Mouse (Mus musculus) bone marrow macrophage, adult 2 months (primary cell): ENCODE results near the gene Fmn2. TPM values are rescaled to one million over a fixed set of nuclear protein-coding genes. Genes with fewer than 3 reads are reported as not detected.

Experiments
- H3K27ac ChIP-seq: 2 replicates; pipeline ENCODE4 v1.5.1; 2012; ENCODE audit warnings: low read depth, low read length; ENCODE audit not compliant: insufficient read depth
- H3K4me1 ChIP-seq: 2 replicates; pipeline ENCODE4 v1.6.1; 2012; ENCODE audit warnings: low read length; ENCODE audit not compliant: control insufficient read depth, insufficient read depth
- H3K4me3 ChIP-seq: 2 replicates; pipeline ENCODE4 v1.5.1; 2012; ENCODE audit warnings: mild to moderate bottlenecking, low read length, moderate library complexity; ENCODE audit not compliant: insufficient read depth
- CTCF ChIP-seq: IDR thresholded peaks from 2 replicates; pipeline ENCODE4 v1.5.1; 2012; ENCODE audit warnings: low read depth, mild to moderate bottlenecking, low read length, moderate library complexity
- POLR2A ChIP-seq: IDR thresholded peaks from 2 replicates; pipeline ENCODE4 v1.6.1; 2012; ENCODE audit warnings: mild to moderate bottlenecking, low read depth, low read length, borderline replicate concordance
- polyA plus RNA-seq: library from polyadenylated mRNA; stranded (reverse); fragments of >200 nt; gene quantifications from 2 replicates; pipeline ENCODE4 v1.2.4, GENCODE M21; 2012; ENCODE audit not compliant: missing spikeins, insufficient read depth, insufficient read length

Gene Fmn2
- polyA plus RNA-seq, 1 experiment, result not detected

- TF ChIP-seq POLR2A (no peak), CTCF (no peak)
- no peak overlapping the region for H3K27ac ChIP-seq
- H3K4me3 ChIP-seq, result no peak overlapping the region
- H3K4me1 ChIP-seq, result no peaks in the 10 kb centered on the region
These were observed 249.4 kb downstream of the Fmn2 start for GRCm38 (mm10) chr1:174750893-174751461.

- no peaks in the 10 kb centered on the region for H3K4me1 ChIP-seq
- TF ChIP-seq CTCF, result no peak
- no peak overlapping the region for H3K4me3 ChIP-seq
- H3K27ac ChIP-seq, result no peak overlapping the region
These were observed 257.7 kb downstream of the Fmn2 start for GRCm38 (mm10) chr1:174759354-174759753.

- TF ChIP-seq POLR2A (no peak), CTCF (no peak)
- Histone ChIP-seq H3K4me3 (no peak overlapping the region), H3K4me1 (no peaks in the 10 kb centered on the region), H3K27ac (no peak overlapping the region)
These were observed 264.1 kb downstream of the Fmn2 start for GRCm38 (mm10) chr1:174765757-174766156.

- no peak overlapping the region for H3K27ac ChIP-seq
- no peak for TF ChIP-seq POLR2A
- no peak for TF ChIP-seq CTCF
- H3K4me3 ChIP-seq, result no peak overlapping the region
- no peaks in the 10 kb centered on the region for H3K4me1 ChIP-seq
These were observed 265.2 kb downstream of the Fmn2 start for GRCm38 (mm10) chr1:174766852-174767251.

- TF ChIP-seq POLR2A, result no peak
- no peak for TF ChIP-seq CTCF
- H3K4me3 ChIP-seq, result no peak overlapping the region
- no peak overlapping the region for H3K27ac ChIP-seq
- H3K4me1 ChIP-seq, result no peaks in the 10 kb centered on the region
These were observed 270.3 kb downstream of the Fmn2 start for GRCm38 (mm10) chr1:174771871-174772281.

- no peaks in the 10 kb centered on the region for H3K4me1 ChIP-seq
- no peak for TF ChIP-seq CTCF
- TF ChIP-seq POLR2A, result no peak
- no peak overlapping the region for H3K27ac ChIP-seq
- no peak overlapping the region for H3K4me3 ChIP-seq
These were observed 279.4 kb downstream of the Fmn2 start for GRCm38 (mm10) chr1:174781037-174781436.

GRCm38 (mm10) chr1:174788617-174789016 is 287.0 kb downstream of the Fmn2 start:
- Histone ChIP-seq H3K4me1 (no peaks in the 10 kb centered on the region), H3K27ac (no peak overlapping the region), H3K4me3 (no peak overlapping the region)
- TF ChIP-seq POLR2A (no peak), CTCF (no peak)

- no peaks in the 10 kb centered on the region for H3K4me1 ChIP-seq
- no peak overlapping the region for H3K4me3 ChIP-seq
- TF ChIP-seq CTCF (no peak), POLR2A (no peak)
- H3K27ac ChIP-seq, result no peak overlapping the region
These were observed 310.2 kb downstream of the Fmn2 start for GRCm38 (mm10) chr1:174811846-174812245.

- TF ChIP-seq POLR2A (no peak), CTCF (no peak)
- Histone ChIP-seq H3K27ac (no peak overlapping the region), H3K4me1 (no peaks in the 10 kb centered on the region), H3K4me3 (no peak overlapping the region)
These were observed 324.9 kb downstream of the Fmn2 start for GRCm38 (mm10) chr1:174826562-174826961.

GRCm38 (mm10) chr1:174836861-174837260 is 335.2 kb downstream of the Fmn2 start:
- Histone ChIP-seq H3K4me3 (no peak overlapping the region), H3K4me1 (no peaks in the 10 kb centered on the region), H3K27ac (no peak overlapping the region)
- TF ChIP-seq CTCF (no peak), POLR2A (no peak)

GRCm38 (mm10) chr1:174844786-174845185 is 343.2 kb downstream of the Fmn2 start:
- Histone ChIP-seq H3K4me1 (no peaks in the 10 kb centered on the region), H3K27ac (no peak overlapping the region), H3K4me3 (no peak overlapping the region)
- no peak for TF ChIP-seq POLR2A
- no peak for TF ChIP-seq CTCF
